Mouse (Mus musculus): ENCODE results near the gene Galnt6.

Gene Galnt6

GRCm38 (mm10) chr15:100754805-100755497 lies 25.8 kb upstream of the Galnt6 start:
- in situ Hi-C loops (cut with MboI, MseI), result loop anchor here (10.0 kb wide), 1 partner anchor 500 kb away; the partner anchor contains the start of gene Nr4a1

GRCm38 (mm10) chr15:100754041-100754440 lies 24.9 kb upstream of the Galnt6 start:
- in situ Hi-C loops (cut with MboI, MseI), result loop anchor here (10.0 kb wide), 1 partner anchor 501 kb away; the partner anchor contains the start of gene Nr4a1

- in situ Hi-C loops (cut with MboI, MseI), result loop anchor here (10.0 kb wide), 1 partner anchor 502 kb away; the partner anchor contains the start of gene Nr4a1
These were observed 23.9 kb upstream of the Galnt6 start for GRCm38 (mm10) chr15:100753045-100753444.

- in situ Hi-C loops (cut with MboI, MseI), result loop anchor here (10.0 kb wide), 1 partner anchor 502 kb away; the partner anchor contains the start of gene Nr4a1
These were observed 23.3 kb upstream of the Galnt6 start for GRCm38 (mm10) chr15:100752439-100752838.

DNA sequence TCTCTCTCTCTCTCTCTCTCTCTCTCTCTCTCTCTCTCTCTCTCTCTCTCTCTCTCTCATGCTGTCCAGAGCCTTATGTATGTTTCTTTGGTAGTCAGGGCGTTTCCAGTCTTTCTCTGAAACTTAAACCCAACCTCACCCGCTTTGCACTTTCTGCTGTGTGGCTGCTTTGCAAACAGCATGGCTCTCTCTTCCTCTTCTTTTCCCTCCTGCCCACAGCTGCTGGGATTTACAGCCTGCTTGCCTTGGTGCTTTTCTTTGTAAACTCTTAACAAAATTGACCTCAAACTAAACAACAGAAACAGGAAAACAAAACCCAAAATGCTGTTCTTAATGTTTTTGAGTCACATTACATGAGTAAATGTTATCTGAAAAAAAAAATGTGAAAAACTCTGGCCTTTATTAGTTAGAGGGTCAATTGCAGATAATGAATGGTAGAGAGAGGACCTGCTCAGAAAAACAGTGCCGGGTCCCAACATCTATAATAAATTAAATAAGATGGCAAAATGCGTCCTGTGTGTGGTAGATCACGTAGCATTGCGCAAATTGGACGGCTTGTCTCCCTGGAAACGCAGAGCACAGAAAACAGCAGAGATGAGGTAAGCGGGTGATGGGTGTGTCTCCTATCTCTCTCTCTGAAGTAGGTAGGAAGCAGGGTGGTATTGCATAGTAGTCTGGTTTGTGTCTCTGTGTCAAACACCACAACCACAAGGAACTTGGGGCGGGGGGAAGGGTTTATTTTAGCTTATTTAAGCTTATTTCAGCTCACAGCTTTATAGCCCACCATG lies 20.8 kb upstream of the Galnt6 start:
- in situ Hi-C loops (cut with MboI, MseI), result loop anchor here (10.0 kb wide), 1 partner anchor 505 kb away; the partner anchor contains the start of gene Nr4a1

GRCm38 (mm10) chr15:100748584-100748983 lies 19.4 kb upstream of the Galnt6 start:
- in situ Hi-C loops (cut with MboI, MseI), result no loop called here

- in situ Hi-C loops (cut with MboI, MseI), result no loop called here
These were observed 18.2 kb upstream of the Galnt6 start for GRCm38 (mm10) chr15:100747121-100747963.

- in situ Hi-C loops (cut with MboI, MseI), result no loop called here
These were observed 17.4 kb upstream of the Galnt6 start for GRCm38 (mm10) chr15:100746478-100747120.

DNA sequence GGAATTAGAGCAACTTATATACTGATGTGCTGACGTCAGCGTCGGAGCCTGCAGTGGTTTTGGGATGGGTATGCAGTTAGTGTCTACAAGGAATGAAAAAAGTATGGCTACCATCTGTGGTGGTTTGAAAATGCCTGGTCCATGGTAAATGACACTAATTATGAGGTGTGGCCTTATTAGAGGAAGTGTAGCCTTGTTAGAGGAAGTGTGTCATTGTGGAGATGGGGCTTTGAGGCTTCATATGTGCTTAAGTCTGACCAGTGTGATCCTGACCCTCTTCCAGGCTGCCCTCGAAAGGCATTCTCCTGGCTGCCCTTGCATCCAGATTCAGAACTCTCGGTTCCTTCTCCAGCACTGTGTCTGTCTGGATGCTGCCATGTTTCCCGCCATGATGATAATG lies 14.1 kb upstream of the Galnt6 start:
- in situ Hi-C loops (cut with MboI, MseI), result no loop called here

GRCm38 (mm10) chr15:100739442-100739841 lies 10.3 kb upstream of the Galnt6 start:
- in situ Hi-C loops (cut with MboI, MseI), result no loop called here

DNA sequence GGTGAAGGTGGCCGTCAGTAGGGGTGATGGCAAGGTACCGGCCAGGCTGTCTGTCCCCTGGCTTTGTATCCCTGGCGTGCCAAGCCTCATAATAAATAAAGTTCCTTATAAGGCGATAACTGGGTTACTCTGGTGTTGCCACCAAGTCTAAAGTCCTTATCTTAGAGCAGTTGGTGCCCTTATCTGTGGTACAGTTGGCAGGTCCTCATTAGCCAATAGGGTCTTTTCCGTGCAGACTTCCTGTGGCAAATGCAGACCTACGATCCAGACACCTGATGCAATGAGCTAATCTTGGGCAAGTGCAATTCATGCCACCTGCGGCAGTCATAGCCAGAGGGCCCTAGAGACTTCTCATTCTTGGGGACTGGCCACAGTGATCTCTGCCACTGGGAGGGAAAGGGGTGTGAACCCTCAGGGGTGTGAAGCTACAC lies 9.2 kb upstream of the Galnt6 start:
- in situ Hi-C loops (cut with MboI, MseI), result no loop called here

- in situ Hi-C loops (cut with MboI, MseI), result no loop called here
These were observed 8.5 kb upstream of the Galnt6 start for GRCm38 (mm10) chr15:100737667-100738066.

- in situ Hi-C loops (cut with MboI, MseI), result no loop called here
These were observed 6.8 kb upstream of the Galnt6 start for GRCm38 (mm10) chr15:100735953-100736300.

- in situ Hi-C loops (cut with MboI, MseI), result no loop called here
These were observed 6.1 kb upstream of the Galnt6 start for GRCm38 (mm10) chr15:100735095-100735952.

- in situ Hi-C loops (cut with MboI, MseI), result no loop called here
These were observed 3.4 kb upstream of the Galnt6 start for GRCm38 (mm10) chr15:100732580-100732979.

DNA sequence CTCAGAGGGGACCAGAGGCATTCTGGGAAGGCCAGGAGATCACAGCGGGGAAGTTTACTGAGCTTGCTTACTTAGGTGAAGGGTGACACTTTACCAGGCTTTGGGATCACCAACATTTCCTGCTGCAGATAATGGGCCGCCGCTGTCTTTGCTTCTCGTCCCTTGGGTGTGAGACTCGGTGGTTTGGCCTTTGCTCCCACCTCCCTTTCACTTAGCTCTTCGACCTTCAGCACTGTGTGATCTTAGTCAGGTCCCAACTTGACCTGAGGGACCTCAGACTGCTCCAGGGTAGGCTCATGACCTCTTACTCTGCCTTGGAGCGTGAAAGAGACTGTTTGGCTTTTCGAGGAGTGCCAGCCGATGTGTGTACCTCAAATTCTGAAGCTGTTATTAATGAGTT lies 1.9 kb upstream of the Galnt6 start:
- in situ Hi-C loops (cut with MboI, MseI), result no loop called here

DNA sequence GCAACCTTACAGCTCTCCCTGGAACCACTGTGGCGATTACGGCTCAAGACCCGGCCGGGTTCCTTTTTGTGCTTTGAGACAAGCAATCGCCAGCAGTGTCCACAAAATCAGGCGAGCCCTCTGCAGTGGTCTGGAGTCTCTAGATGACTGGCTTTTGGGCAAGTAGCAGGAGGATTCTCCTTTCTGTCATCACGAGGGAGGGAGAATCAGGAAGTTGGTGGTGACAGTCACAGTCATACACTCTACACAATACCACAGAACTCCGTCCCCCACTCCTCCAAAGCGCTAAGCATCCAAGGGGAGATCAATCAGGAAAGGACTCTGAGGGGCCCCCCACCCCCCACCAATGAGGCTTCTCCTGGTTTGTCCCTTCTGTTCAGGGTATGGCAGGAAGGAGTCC lies 590 bp downstream of the Galnt6 start:
- in situ Hi-C loops (cut with MboI, MseI), result no loop called here

GRCm38 (mm10) chr15:100727834-100728233 lies 1.3 kb downstream of the Galnt6 start:
- in situ Hi-C loops (cut with MboI, MseI), result no loop called here

- in situ Hi-C loops (cut with MboI, MseI), result no loop called here
These were observed 2.5 kb downstream of the Galnt6 start for GRCm38 (mm10) chr15:100726721-100727120.

DNA sequence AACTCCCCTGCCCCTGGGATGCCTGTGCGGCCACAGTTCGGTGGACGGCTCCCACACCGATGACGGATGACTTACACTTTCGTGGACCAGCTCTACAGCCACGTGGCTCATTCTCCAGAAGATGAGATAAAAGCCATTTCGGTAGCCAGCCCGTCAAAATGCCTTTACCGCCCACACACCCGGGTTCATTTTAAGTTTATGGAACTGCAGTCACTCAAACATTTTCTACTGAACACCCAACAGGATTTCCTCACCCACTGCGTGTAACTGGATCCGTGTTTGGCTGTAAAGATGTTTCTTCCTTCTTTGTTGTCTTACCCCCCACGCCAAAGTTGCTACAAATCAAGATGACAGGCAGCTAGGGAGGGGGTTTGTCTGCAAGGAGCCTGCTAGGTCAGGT lies 5.7 kb downstream of the Galnt6 start:
- in situ Hi-C loops (cut with MboI, MseI), result no loop called here

Data from regulatory T cell (primary cell).